9 mouse cellular contexts compared by ENCODE assay signal in the genomic region with DNA sequence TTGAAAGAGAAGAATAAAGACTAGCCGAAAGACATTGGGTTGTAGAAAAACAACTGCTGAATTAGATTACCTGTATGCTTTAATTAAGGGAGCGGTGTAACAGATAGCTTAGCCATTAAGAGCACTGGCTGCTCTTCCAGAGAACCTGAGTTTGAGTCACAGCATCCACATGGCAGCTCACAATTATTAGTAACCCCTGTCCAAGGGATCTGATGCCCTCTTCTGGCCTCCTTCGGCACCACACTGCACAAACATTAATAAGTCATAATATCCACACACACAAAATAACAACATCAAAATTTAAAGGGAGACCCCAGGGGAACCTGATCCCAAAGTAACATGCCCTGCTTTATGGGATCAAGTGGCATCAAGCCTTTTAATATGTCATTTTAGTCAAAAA.
DNase-seq lines count a peak whose midpoint lies in the region; ATAC-seq and TF ChIP-seq lines count a peak whose summit lies in the region.
"Had no signal": no experiment of that assay in that cellular context is flagged by ENCODE, and none has a peak within 500 bp of the region (broad histone marks: within the 10 kb centered on the region; RNA-seq: fewer than 3 reads in every experiment).

No protein-coding gene starts in this region.

- ATAC-seq in hindbrain, embryonic 13.5 days (ENCODE audit: low FRiP score) = no peak
- no peak for ATAC-seq in G1E (ENCODE audit: extremely low read depth, insufficient number of reproducible peaks, low FRiP score, poor library complexity, severe bottlenecking)
- no peak for ATAC-seq in forebrain, embryonic 11.5 days (replicated peaks; ENCODE audit: low FRiP score)
- ATAC-seq in forebrain, embryonic 12.5 days (ENCODE audit: low FRiP score) = no peak

- no peak overlapping the region for H3K4me2 ChIP-seq in hindbrain, embryonic 13.5 days
- no peak overlapping the region for H3K4me2 ChIP-seq in forebrain, embryonic 11.5 days (ENCODE audit: low read depth, low read length, severe bottlenecking)
- no peak overlapping the region for H3K4me2 ChIP-seq in forebrain, embryonic 12.5 days

- no peak overlapping the region for H3K27ac ChIP-seq in hindbrain, embryonic 10.5 days
- no peak overlapping the region for H3K27ac ChIP-seq in hindbrain, embryonic 13.5 days
- no peak overlapping the region for H3K27ac ChIP-seq in forebrain, embryonic 11.5 days (ENCODE audit: low read depth, low read length)
- no peak overlapping the region for H3K27ac ChIP-seq in forebrain, embryonic 12.5 days

- H3K4me3 ChIP-seq in hindbrain, embryonic 10.5 days = no peak overlapping the region
- H3K4me3 ChIP-seq in hindbrain, embryonic 13.5 days = no peak overlapping the region
- H3K4me3 ChIP-seq in G1E (ENCODE audit: low read depth, low read length) = no peak overlapping the region
- H3K4me3 ChIP-seq in forebrain, embryonic 11.5 days (ENCODE audit: low read depth, low read length) = no peak overlapping the region
- H3K4me3 ChIP-seq in forebrain, embryonic 12.5 days (replicated peaks) = no peak overlapping the region

- no peak overlapping the region for H3K9ac ChIP-seq in hindbrain, embryonic 13.5 days
- no peak overlapping the region for H3K9ac ChIP-seq in forebrain, embryonic 11.5 days (ENCODE audit: low read length)
- H3K9ac ChIP-seq in forebrain, embryonic 12.5 days = no peak overlapping the region

- DNase-seq in hindbrain, embryonic 10.5 days (ENCODE audit: low spot score) = peak; percentile 18
- DNase-seq in 3T3-L1 (ENCODE audit: low read depth, low spot score) (peak; percentile 68), G1E (ENCODE audit: low spot score) (no peak)
- peak; percentile 54 for DNase-seq in induced T-regulatory cell, adult 2 months (ENCODE audit: low read depth)
- no peak for DNase-seq in right cerebral cortex, postnatal 14 days
- no peak for DNase-seq in forebrain, embryonic 11.5 days (ENCODE audit: low spot score)

- peaks cover 17% of the 10 kb centered on the region for H3K4me1 ChIP-seq in hindbrain, embryonic 10.5 days (replicated peaks)
- H3K4me1 ChIP-seq in hindbrain, embryonic 13.5 days (replicated peaks) = peaks cover 9% of the 10 kb centered on the region
- H3K4me1 ChIP-seq in G1E (ENCODE audit: insufficient read depth, low read depth, low read length) = peaks cover 14% of the 10 kb centered on the region
- H3K4me1 ChIP-seq in forebrain, embryonic 11.5 days (replicated peaks; ENCODE audit: control insufficient read depth, insufficient read depth, low read length) = no peaks in the 10 kb centered on the region
- peaks cover 11% of the 10 kb centered on the region for H3K4me1 ChIP-seq in forebrain, embryonic 12.5 days

- WGBS in hindbrain, embryonic 10.5 days = 91% methylated on average over 3 of the region's 3 CpGs
- 97% methylated on average over 3 of the region's 3 CpGs for WGBS in hindbrain, embryonic 13.5 days
- 83% methylated on average over 3 of the region's 3 CpGs for WGBS in forebrain, embryonic 11.5 days
- 83% methylated on average over 3 of the region's 3 CpGs for WGBS in forebrain, embryonic 12.5 days

- 0 out of 2 replicates have a peak, but pooled peaks have one; percentile 15 for TF ChIP-seq CTCF in G1E (IDR thresholded peaks at IDR 0.05; ENCODE audit: low read depth, low read length)

- no peaks in the 10 kb centered on the region for H3K36me3 ChIP-seq in hindbrain, embryonic 10.5 days
- H3K36me3 ChIP-seq in hindbrain, embryonic 13.5 days = no peaks in the 10 kb centered on the region
- no peaks in the 10 kb centered on the region for H3K36me3 ChIP-seq in G1E (replicated peaks)
- no peaks in the 10 kb centered on the region for H3K36me3 ChIP-seq in forebrain, embryonic 11.5 days (ENCODE audit: control insufficient read depth, insufficient read depth, low read length)
- H3K36me3 ChIP-seq in forebrain, embryonic 12.5 days (replicated peaks) = no peaks in the 10 kb centered on the region
- H3K36me3 ChIP-seq: neural tube, embryonic 13.5 days had no signal

- H3K9me3 ChIP-seq in hindbrain, embryonic 10.5 days = no peaks in the 10 kb centered on the region
- no peaks in the 10 kb centered on the region for H3K9me3 ChIP-seq in hindbrain, embryonic 13.5 days
- H3K9me3 ChIP-seq in G1E (replicated peaks) = no peaks in the 10 kb centered on the region
- H3K9me3 ChIP-seq in forebrain, embryonic 11.5 days (ENCODE audit: control insufficient read depth, low read length) = no peaks in the 10 kb centered on the region
- H3K9me3 ChIP-seq in forebrain, embryonic 12.5 days = no peaks in the 10 kb centered on the region
- H3K9me3 ChIP-seq: neural tube, embryonic 13.5 days had no signal

- H3K27me3 ChIP-seq in hindbrain, embryonic 10.5 days (ENCODE audit: insufficient read depth, poor library complexity, severe bottlenecking) = no peaks in the 10 kb centered on the region
- H3K27me3 ChIP-seq in hindbrain, embryonic 13.5 days = no peaks in the 10 kb centered on the region
- peaks cover 4% of the 10 kb centered on the region; the same call in 1 of the 2 replicates for H3K27me3 ChIP-seq in G1E (ENCODE audit: insufficient read depth, low read length)
- H3K27me3 ChIP-seq in forebrain, embryonic 11.5 days (ENCODE audit: control insufficient read depth, insufficient read depth, low read length) = no peaks in the 10 kb centered on the region
- no peaks in the 10 kb centered on the region for H3K27me3 ChIP-seq in forebrain, embryonic 12.5 days
- H3K27me3 ChIP-seq: neural tube, embryonic 13.5 days had no signal

Comparison
In these comparisons a context has a peak if more than half of its experiments do, and no peak if none do; other contexts are left out.
1. DNase-seq: peak in hindbrain, embryonic 10.5 days (single experiment), 3T3-L1 (single experiment) and induced T-regulatory cell, adult 2 months (single experiment); none in G1E (single experiment), right cerebral cortex, postnatal 14 days (single experiment) and forebrain, embryonic 11.5 days (single experiment).